1 mouse cellular context compared by ENCODE assay signal in the genomic region with DNA sequence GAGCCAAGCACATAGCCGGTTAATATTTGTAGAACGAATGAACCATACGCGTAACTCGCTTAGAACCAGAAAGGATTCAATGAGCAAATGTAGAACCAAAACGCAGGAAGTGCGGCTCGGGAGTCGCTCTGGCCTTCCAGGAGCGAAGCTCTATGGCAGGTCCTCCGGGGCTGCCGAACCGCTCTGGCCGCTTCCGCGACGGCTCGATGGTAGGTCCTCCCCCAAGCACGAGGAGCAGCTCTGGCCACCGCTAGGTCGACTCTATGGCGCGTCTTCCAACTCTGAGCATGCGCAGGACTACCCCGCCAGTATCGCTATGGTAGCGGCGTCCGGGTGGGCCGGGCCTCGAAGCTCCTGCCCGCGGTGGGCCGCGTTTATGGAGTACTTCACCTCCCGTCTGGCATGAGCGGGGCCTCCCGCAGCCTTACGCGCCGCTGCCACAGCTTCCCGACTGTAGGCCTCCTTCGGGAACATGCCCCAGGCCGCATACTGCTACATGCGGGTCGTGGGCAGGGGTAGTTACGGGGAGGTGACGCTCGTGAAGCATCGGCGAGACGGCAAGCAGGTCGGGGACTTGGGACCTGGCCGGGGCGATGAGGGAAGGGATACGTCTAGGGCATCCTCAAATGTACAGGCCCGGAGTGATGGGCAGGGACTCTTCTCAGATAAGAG.
A peak's percentile ranks its signal among the peaks of the same experiment; 100 is the strongest.
TF ChIP-seq lines count a peak whose summit lies in the region.

A gene (plus strand): TSS at position 224 of the 672 bp plus-strand sequence.

TF ChIP-seq in MEL, 35 proteins besides CTCF, POLR2A, EP300 and RAD21 (continued from another document):
- TF ChIP-seq MXI1 (IDR thresholded peaks at IDR 0.05; ENCODE audit: low read depth, low read length), result peak; percentile 86
- TF ChIP-seq JUND (IDR thresholded peaks at IDR 0.05; ENCODE audit: low read depth, low read length), result no peak
- no peak for TF ChIP-seq CHD2 (IDR thresholded peaks at IDR 0.05; ENCODE audit: low read length)
- peak; percentile 90 for TF ChIP-seq TBP (IDR thresholded peaks at IDR 0.05; ENCODE audit: low read depth, low read length)
- TF ChIP-seq MAFK (IDR thresholded peaks at IDR 0.05; ENCODE audit: borderline replicate concordance, low read depth, low read length), result no peak
- TF ChIP-seq GABPA (IDR thresholded peaks at IDR 0.05; ENCODE audit: low read depth, low read length), result peak; percentile 87; the same call in 1 of the 2 replicates
